Mouse (Mus musculus): Measurements from ENCODE around the gene Sfrp4. TPM values are rescaled to one million over a fixed set of nuclear protein-coding genes. Genes with fewer than 3 reads are reported as not detected.

The Sfrp4 gene
- polyA plus RNA-seq, 1 experiment, result not detected

DNA sequence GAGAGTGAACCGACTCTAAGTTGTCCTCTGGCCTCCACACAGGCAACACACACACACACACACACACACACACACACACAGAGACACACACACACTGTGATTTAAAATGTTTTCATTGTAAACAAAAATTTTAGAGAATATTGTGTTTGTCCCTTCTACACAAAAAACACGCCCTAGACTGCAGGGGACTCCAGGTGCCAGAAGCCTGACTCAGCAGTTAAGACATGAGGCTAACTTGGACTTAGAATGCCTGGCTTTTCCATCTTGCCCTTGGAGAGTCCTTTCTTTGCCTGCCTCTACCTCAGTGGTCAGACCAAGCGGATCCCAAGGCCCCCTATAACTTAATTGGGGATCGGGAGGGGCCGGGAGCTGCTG is 4.1 kb upstream of the Sfrp4 start:
- Histone ChIP-seq H3K4me1 (ENCODE audit: control insufficient read depth, insufficient read depth, low read length) (peaks cover 10% of the 10 kb centered on the region), H3K27ac (ENCODE audit: control insufficient read depth, insufficient read depth, low read depth, low read length) (no peak overlapping the region), H3K36me3 (ENCODE audit: control insufficient read depth, insufficient read depth, low read length) (no peaks in the 10 kb centered on the region), H3K4me3 (ENCODE audit: control insufficient read depth, low read depth, low read length) (peak overlapping the region; percentile 44; the same call in 1 of the 2 replicates), H3K27me3 (ENCODE audit: control insufficient read depth, insufficient read depth, low read length) (no peaks in the 10 kb centered on the region)
- TF ChIP-seq POLR2A (IDR thresholded peaks at IDR 0.05; ENCODE audit: control insufficient read depth, low read depth, low read length), result no peak

DNA sequence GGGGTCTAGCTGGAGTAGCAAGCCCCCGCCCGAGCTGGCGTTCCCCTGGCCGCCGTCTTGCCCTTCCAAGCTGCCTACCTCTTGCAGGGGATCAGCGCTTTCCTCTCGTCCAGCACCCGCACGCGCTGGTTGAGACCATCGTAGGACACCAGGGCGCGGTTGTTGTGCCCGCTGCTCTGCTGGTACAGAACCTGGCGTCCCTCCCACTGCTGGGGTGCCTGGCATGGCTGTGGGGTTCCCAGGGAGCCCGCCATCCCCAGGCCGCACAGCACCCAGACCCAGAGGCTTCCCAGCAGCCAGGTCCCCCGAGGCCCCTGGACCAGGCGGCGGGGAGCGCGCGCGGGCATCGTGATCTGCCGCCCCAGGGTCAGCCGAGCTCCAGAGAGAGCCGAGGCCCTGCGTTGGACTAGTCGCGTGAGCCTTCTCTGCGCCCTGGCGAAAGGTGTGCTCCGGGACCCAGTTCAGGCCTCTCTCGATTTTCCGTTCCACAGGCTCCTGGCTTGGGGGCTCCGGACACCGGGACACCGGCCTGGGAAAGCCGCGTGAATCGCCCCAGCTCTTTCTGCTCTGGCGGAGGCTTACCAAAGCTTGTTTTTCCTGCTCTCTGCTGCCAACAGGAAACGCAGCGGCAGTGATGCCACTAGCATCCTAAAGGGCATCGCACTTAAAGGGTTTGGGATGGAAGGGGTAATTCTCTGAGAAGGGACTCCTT is 3.5 kb upstream of the Sfrp4 start, which contains the start of gene Epdr1:
Gene Epdr1 (minus strand): TSS at position 712 of the 712 bp plus-strand sequence.
- H3K27me3 ChIP-seq (ENCODE audit: control insufficient read depth, insufficient read depth, low read length), result no peaks in the 10 kb centered on the region
- no peak within 1 kb of the TSS for H3K27ac ChIP-seq (ENCODE audit: control insufficient read depth, insufficient read depth, low read depth, low read length)
- peak; percentile 44; the same call in 1 of the 2 replicates for TF ChIP-seq CTCF (IDR thresholded peaks at IDR 0.05; ENCODE audit: control insufficient read depth, insufficient read depth, insufficient replicate concordance, low read depth, low read length)
- no peak for TF ChIP-seq POLR2A (IDR thresholded peaks at IDR 0.05; ENCODE audit: control insufficient read depth, low read depth, low read length)
- H3K4me1 ChIP-seq (ENCODE audit: control insufficient read depth, insufficient read depth, low read length), result peaks cover 10% of the 10 kb centered on the region
- H3K4me3 ChIP-seq (ENCODE audit: control insufficient read depth, low read depth, low read length), result peak within 1 kb of the TSS; percentile 44
- H3K36me3 ChIP-seq (ENCODE audit: control insufficient read depth, insufficient read depth, low read length), result no peaks in the 10 kb centered on the region

DNA sequence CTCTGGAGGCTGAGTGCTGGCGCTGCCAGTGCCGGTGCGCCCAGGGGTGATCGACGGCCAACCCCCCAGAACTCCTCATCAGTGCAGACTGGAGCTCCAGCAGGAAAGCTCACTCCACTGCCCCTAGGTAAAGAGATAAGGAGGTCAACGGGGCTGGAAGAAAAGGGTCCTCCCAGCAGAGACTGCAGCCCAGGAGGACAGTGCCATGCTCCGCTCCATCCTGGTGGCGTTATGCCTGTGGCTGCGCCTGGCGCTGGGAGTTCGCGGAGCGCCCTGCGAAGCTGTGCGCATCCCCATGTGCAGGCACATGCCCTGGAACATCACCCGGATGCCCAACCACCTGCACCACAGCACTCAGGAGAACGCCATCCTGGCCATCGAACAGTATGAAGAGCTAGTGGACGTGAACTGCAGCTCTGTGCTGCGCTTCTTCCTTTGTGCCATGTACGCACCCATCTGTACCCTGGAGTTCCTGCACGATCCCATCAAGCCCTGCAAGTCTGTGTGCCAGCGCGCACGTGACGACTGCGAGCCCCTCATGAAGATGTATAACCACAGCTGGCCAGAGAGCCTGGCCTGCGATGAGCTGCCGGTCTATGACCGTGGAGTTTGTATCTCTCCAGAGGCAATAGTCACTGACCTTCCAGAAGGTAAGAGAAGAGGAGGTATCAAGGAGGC is 463 bp downstream of the Sfrp4 start:
- no peak for TF ChIP-seq CTCF (IDR thresholded peaks at IDR 0.05; ENCODE audit: control insufficient read depth, insufficient read depth, insufficient replicate concordance, low read depth, low read length)
- no peak for TF ChIP-seq POLR2A (IDR thresholded peaks at IDR 0.05; ENCODE audit: control insufficient read depth, low read depth, low read length)
- Histone ChIP-seq H3K36me3 (ENCODE audit: control insufficient read depth, insufficient read depth, low read length) (no peaks in the 10 kb centered on the region), H3K27me3 (ENCODE audit: control insufficient read depth, insufficient read depth, low read length) (no peaks in the 10 kb centered on the region), H3K4me1 (ENCODE audit: control insufficient read depth, insufficient read depth, low read length) (peaks cover 10% of the 10 kb centered on the region), H3K4me3 (ENCODE audit: control insufficient read depth, low read depth, low read length) (peak overlapping the region; percentile 1; the same call in 1 of the 2 replicates), H3K27ac (ENCODE audit: control insufficient read depth, insufficient read depth, low read depth, low read length) (no peak overlapping the region)

DNA sequence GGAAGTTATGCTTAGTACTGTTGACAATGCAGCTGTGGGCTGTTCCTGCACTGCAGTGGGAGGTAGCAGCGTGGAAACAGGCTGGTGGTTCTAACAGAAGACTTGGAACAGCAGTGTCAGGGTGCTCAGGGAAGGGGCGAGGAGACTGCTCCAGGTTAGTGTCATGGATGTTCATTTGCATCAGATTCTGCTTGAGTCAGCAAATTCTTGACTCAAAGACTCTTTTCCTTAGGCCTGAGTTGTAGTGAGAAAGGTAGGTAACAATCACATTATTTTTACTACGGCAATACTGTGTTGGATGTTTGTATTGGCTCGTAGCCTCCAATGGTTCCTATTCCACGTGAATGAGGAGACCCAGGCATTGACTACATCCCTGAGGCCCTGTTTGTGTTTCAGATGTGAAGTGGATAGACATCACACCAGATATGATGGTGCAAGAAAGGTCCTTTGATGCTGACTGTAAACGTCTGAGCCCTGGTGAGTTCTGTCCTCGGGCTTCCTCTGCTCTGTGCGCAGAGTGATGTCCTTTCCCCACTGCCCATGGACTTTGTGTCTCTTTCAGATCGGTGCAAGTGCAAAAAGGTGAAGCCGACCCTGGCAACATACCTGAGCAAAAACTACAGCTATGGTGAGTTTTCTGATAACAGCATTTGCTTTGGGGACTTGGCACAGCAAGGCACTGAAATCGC is 1.9 kb downstream of the Sfrp4 start:
- TF ChIP-seq CTCF (IDR thresholded peaks at IDR 0.05; ENCODE audit: control insufficient read depth, insufficient read depth, insufficient replicate concordance, low read depth, low read length) (no peak), POLR2A (IDR thresholded peaks at IDR 0.05; ENCODE audit: control insufficient read depth, low read depth, low read length) (no peak)
- no peak overlapping the region for H3K27ac ChIP-seq (ENCODE audit: control insufficient read depth, insufficient read depth, low read depth, low read length)
- H3K4me3 ChIP-seq (ENCODE audit: control insufficient read depth, low read depth, low read length), result no peak overlapping the region
- H3K4me1 ChIP-seq (ENCODE audit: control insufficient read depth, insufficient read depth, low read length), result peaks cover 5% of the 10 kb centered on the region
- no peaks in the 10 kb centered on the region for H3K36me3 ChIP-seq (ENCODE audit: control insufficient read depth, insufficient read depth, low read length)
- no peaks in the 10 kb centered on the region for H3K27me3 ChIP-seq (ENCODE audit: control insufficient read depth, insufficient read depth, low read length)

DNA sequence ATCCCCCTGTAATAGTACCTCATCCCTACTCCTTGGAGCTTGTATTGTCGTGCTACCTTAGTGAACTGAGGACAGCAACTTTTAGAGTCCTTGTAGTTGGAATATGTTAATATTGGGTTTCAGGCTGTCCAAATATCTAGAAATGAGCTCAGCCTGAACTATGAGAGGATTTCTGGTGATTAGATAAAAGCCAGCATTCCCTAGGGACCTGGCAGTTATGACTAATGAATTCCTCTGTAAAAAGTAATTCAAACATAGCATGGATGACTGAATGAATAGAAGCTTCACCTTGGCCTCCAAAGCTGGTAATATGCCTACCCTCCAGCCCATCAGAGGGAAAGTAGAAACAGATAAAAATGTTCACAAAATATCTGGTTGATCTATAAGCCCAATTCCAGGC is 3.6 kb downstream of the Sfrp4 start:
- Histone ChIP-seq H3K36me3 (ENCODE audit: control insufficient read depth, insufficient read depth, low read length) (no peaks in the 10 kb centered on the region), H3K27me3 (ENCODE audit: control insufficient read depth, insufficient read depth, low read length) (no peaks in the 10 kb centered on the region), H3K4me3 (ENCODE audit: control insufficient read depth, low read depth, low read length) (no peak overlapping the region), H3K4me1 (ENCODE audit: control insufficient read depth, insufficient read depth, low read length) (peaks cover 5% of the 10 kb centered on the region), H3K27ac (ENCODE audit: control insufficient read depth, insufficient read depth, low read depth, low read length) (no peak overlapping the region)
- TF ChIP-seq POLR2A (IDR thresholded peaks at IDR 0.05; ENCODE audit: control insufficient read depth, low read depth, low read length) (no peak), CTCF (IDR thresholded peaks at IDR 0.05; ENCODE audit: control insufficient read depth, insufficient read depth, insufficient replicate concordance, low read depth, low read length) (no peak)

DNA sequence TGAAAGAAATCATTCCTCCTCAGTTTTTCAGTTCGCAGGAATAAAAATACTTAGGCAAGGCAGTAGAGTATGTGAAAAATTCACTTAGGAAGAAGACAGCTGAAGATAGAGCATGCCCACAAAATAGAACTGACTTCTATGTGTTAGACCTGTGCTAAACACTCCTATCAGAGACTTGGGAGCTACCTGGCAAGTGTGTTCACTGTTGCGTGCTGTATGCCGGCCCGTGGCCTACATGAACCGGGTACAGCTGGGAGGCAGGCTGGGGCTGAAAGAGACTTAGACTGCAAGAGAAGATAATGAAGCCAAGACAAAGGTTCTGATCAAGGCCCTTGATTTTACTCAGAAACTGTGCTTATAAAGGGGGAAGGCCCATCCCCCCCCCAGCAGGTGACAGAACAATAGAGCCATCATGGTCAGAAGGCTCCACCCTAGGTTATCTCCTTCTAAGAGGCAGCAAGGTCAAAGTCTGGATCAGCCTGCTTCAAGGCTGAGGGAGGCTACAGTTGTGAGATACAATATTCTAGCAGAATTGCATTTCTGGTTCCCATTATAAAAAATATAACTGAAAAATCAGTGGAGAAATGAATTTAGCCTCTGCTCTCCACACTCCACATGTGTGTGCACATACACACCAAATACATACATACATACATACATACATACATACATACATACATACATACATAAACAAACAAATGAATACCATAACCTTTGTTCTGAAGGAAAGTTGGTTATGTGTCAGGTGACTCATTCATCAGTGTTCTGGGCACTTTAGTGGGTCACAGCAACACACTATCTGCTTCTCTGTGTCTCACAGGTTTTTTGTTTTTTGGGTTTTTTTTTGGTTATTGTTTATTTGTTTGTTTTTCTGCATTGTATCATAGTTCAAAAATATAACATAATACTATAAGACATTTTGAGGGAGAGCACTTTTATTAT is 8.1 kb downstream of the Sfrp4 start:
- TF ChIP-seq POLR2A (IDR thresholded peaks at IDR 0.05; ENCODE audit: control insufficient read depth, low read depth, low read length), result no peak
- no peak for TF ChIP-seq CTCF (IDR thresholded peaks at IDR 0.05; ENCODE audit: control insufficient read depth, insufficient read depth, insufficient replicate concordance, low read depth, low read length)
- Histone ChIP-seq H3K27ac (ENCODE audit: control insufficient read depth, insufficient read depth, low read depth, low read length) (no peak overlapping the region), H3K27me3 (ENCODE audit: control insufficient read depth, insufficient read depth, low read length) (no peaks in the 10 kb centered on the region), H3K4me1 (ENCODE audit: control insufficient read depth, insufficient read depth, low read length) (no peaks in the 10 kb centered on the region), H3K36me3 (ENCODE audit: control insufficient read depth, insufficient read depth, low read length) (no peaks in the 10 kb centered on the region), H3K4me3 (ENCODE audit: control insufficient read depth, low read depth, low read length) (no peak overlapping the region)

All from testis, adult 2 months (tissue).